Mouse (Mus musculus) thymus, postnatal 25 days (tissue): ENCODE measurements at regions not wholly inside any gene's neighbourhood (a gene's known extent, or its start where the extent isn't known, plus 50 kb on each side); places are given as distances from the start of the nearest gene placed in this dataset.
A peak's percentile ranks its signal among the peaks of the same experiment; 100 is the strongest.

Experiments
- DNase-seq: peaks from one replicate; pipeline ENCODE4 v3.0.0; 2022

- DNase-seq, result no peak
Measured at GRCm38 (mm10) chr2:117548273-117548672, 205.5 kb upstream of the Rasgrp1 start.

- DNase-seq, result no peak
Measured at GRCm38 (mm10) chr2:117556301-117556700, 213.5 kb upstream of the Rasgrp1 start.

GRCm38 (mm10) chr2:117570987-117571386 is 228.2 kb upstream of the Rasgrp1 start:
- DNase-seq, result no peak

GRCm38 (mm10) chr2:117587381-117587780 is 244.6 kb upstream of the Rasgrp1 start:
- DNase-seq, result no peak

- no peak for DNase-seq
Measured at GRCm38 (mm10) chr2:117595028-117595427, 252.2 kb upstream of the Rasgrp1 start.

GRCm38 (mm10) chr2:117597573-117597972 is 254.8 kb upstream of the Rasgrp1 start:
- no peak for DNase-seq

GRCm38 (mm10) chr2:117614772-117615171 is 272.0 kb upstream of the Rasgrp1 start:
- DNase-seq, result no peak

- no peak for DNase-seq
Measured at GRCm38 (mm10) chr2:117618063-117618462, 275.3 kb upstream of the Rasgrp1 start.

GRCm38 (mm10) chr2:117623955-117624354 is 281.2 kb upstream of the Rasgrp1 start:
- peak; percentile 5 for DNase-seq

- no peak for DNase-seq
Measured at GRCm38 (mm10) chr2:117634906-117635305, 292.1 kb upstream of the Rasgrp1 start.

GRCm38 (mm10) chr2:117637397-117637796 is 294.6 kb upstream of the Rasgrp1 start:
- no peak for DNase-seq

GRCm38 (mm10) chr2:117652101-117652500 is 309.3 kb upstream of the Rasgrp1 start:
- DNase-seq, result no peak

GRCm38 (mm10) chr2:117652647-117653046 is 309.8 kb upstream of the Rasgrp1 start:
- no peak for DNase-seq

GRCm38 (mm10) chr2:117656546-117657175 is 313.9 kb upstream of the Rasgrp1 start:
- DNase-seq, result no peak

- no peak for DNase-seq
Measured at GRCm38 (mm10) chr2:117660217-117660924, 317.6 kb upstream of the Rasgrp1 start.

GRCm38 (mm10) chr2:117662653-117663052 is 319.9 kb upstream of the Rasgrp1 start:
- no peak for DNase-seq

GRCm38 (mm10) chr2:117666528-117666927 is 323.7 kb upstream of the Rasgrp1 start:
- DNase-seq, result no peak

- DNase-seq, result no peak
Measured at GRCm38 (mm10) chr2:117668137-117668536, 325.3 kb upstream of the Rasgrp1 start.

- no peak for DNase-seq
Measured at GRCm38 (mm10) chr2:117674877-117675276, 332.1 kb upstream of the Rasgrp1 start.

- no peak for DNase-seq
Measured at GRCm38 (mm10) chr2:117678650-117679049, 335.8 kb upstream of the Rasgrp1 start.

GRCm38 (mm10) chr2:117685836-117686453 is 343.1 kb upstream of the Rasgrp1 start:
- DNase-seq, result no peak

GRCm38 (mm10) chr2:117693537-117693936 is 350.7 kb upstream of the Rasgrp1 start:
- no peak for DNase-seq

GRCm38 (mm10) chr2:117710173-117710813 is 367.5 kb upstream of the Rasgrp1 start:
- DNase-seq, result no peak

GRCm38 (mm10) chr2:117724066-117724465 is 381.3 kb upstream of the Rasgrp1 start:
- DNase-seq, result no peak
